Mouse (Mus musculus) right cerebral cortex, postnatal 14 days (tissue): ENCODE measurements at regions not wholly inside any gene's neighbourhood (a gene's known extent, or its start where the extent isn't known, plus 50 kb on each side); places are given as distances from the start of the nearest gene placed in this dataset.
"Not testable (repeated sequence)": the region's sequence is repeated elsewhere in the genome, so short reads cannot be mapped to it uniquely, and the experiment has no call there.

Experiments
- DNase-seq: peaks from one replicate; pipeline ENCODE4 v3.0.0; 2022

- no peak for DNase-seq
Measured at GRCm38 (mm10) chr4:89753484-89753883, 74.2 kb downstream of the Dmrta1 start.

- DNase-seq: no peak
Measured at GRCm38 (mm10) chr4:89776269-89776668, 97.0 kb downstream of the Dmrta1 start.

- no peak for DNase-seq
Measured at GRCm38 (mm10) chr4:89781487-89781886, 102.3 kb downstream of the Dmrta1 start.

- peak; percentile 3 for DNase-seq
Measured at GRCm38 (mm10) chr4:89816823-89817222, 137.6 kb downstream of the Dmrta1 start.

GRCm38 (mm10) chr4:89834552-89835206 lies 155.4 kb downstream of the Dmrta1 start:
- DNase-seq: no peak

- not testable (repeated sequence) for DNase-seq
Measured at GRCm38 (mm10) chr4:89875375-89876055, 196.3 kb downstream of the Dmrta1 start.

- DNase-seq: not testable (repeated sequence)
Measured at GRCm38 (mm10) chr4:89876131-89876530, 196.9 kb downstream of the Dmrta1 start.

GRCm38 (mm10) chr4:89881083-89881482 lies 201.8 kb downstream of the Dmrta1 start:
- DNase-seq: peak; percentile 7

- no peak for DNase-seq
Measured at GRCm38 (mm10) chr4:89909622-89910021, 230.4 kb downstream of the Dmrta1 start.

- DNase-seq: no peak
Measured at GRCm38 (mm10) chr4:89937673-89938072, 258.4 kb downstream of the Dmrta1 start.

GRCm38 (mm10) chr4:89941308-89941707 lies 262.1 kb downstream of the Dmrta1 start:
- no peak for DNase-seq

- no peak for DNase-seq
Measured at GRCm38 (mm10) chr4:89976146-89976545, 242.5 kb upstream of the Zfp352 start.

- DNase-seq: no peak
Measured at GRCm38 (mm10) chr4:90003413-90003812, 215.2 kb upstream of the Zfp352 start.

GRCm38 (mm10) chr4:90003898-90004297 lies 214.7 kb upstream of the Zfp352 start:
- no peak for DNase-seq

- DNase-seq: no peak
Measured at GRCm38 (mm10) chr4:90012723-90013122, 205.9 kb upstream of the Zfp352 start.

GRCm38 (mm10) chr4:90014203-90014602 lies 204.4 kb upstream of the Zfp352 start:
- no peak for DNase-seq
